Mouse (Mus musculus): ENCODE results near the gene Nedd1. TPM values are rescaled to one million over a fixed set of nuclear protein-coding genes. Genes with fewer than 3 reads are reported as not detected.

Nedd1 gene
- polyA plus RNA-seq, 1 experiment from 2014 or later = 30.0 TPM

GRCm38 (mm10) chr10:92653266-92653665 lies 69.0 kb downstream of the Nedd1 start:
- Histone ChIP-seq H3K4me3 (ENCODE audit: low read depth, low read length) (no peak overlapping the region), H3K4me1 (ENCODE audit: control insufficient read depth, insufficient read depth, low read length) (peaks cover 4% of the 10 kb centered on the region; the same call in 1 of the 2 replicates), H3K27ac (ENCODE audit: low read depth, low read length) (no peak overlapping the region), H3K9ac (ENCODE audit: low read length) (no peak overlapping the region), H3K27me3 (replicated peaks; ENCODE audit: control insufficient read depth, insufficient read depth, low read length) (no peaks in the 10 kb centered on the region), H3K36me3 (ENCODE audit: control insufficient read depth, insufficient read depth, low read length) (no peaks in the 10 kb centered on the region), H3K9me3 (replicated peaks; ENCODE audit: control insufficient read depth, low read length) (no peaks in the 10 kb centered on the region), H3K4me2 (ENCODE audit: low read length) (no peak overlapping the region)
- ATAC-seq = no peak
- WGBS = 52% methylated on average over 4 of the region's 4 CpGs
- DNase-seq (ENCODE audit: low spot score) = peak; percentile 36

GRCm38 (mm10) chr10:92652399-92652920 lies 69.8 kb downstream of the Nedd1 start:
- DNase-seq (ENCODE audit: low spot score) (peak; percentile 79), ATAC-seq (no peak)
- Histone ChIP-seq H3K27ac (ENCODE audit: low read depth, low read length) (peak overlapping the region; percentile 15; the same call in 1 of the 2 replicates), H3K9me3 (replicated peaks; ENCODE audit: control insufficient read depth, low read length) (no peaks in the 10 kb centered on the region), H3K27me3 (replicated peaks; ENCODE audit: control insufficient read depth, insufficient read depth, low read length) (no peaks in the 10 kb centered on the region), H3K9ac (ENCODE audit: low read length) (no peak overlapping the region), H3K4me2 (ENCODE audit: low read length) (no peak overlapping the region), H3K36me3 (ENCODE audit: control insufficient read depth, insufficient read depth, low read length) (no peaks in the 10 kb centered on the region), H3K4me3 (ENCODE audit: low read depth, low read length) (no peak overlapping the region), H3K4me1 (ENCODE audit: control insufficient read depth, insufficient read depth, low read length) (peaks cover 4% of the 10 kb centered on the region; the same call in 1 of the 2 replicates)
- WGBS = 11% methylated on average over 3 of the region's 3 CpGs

GRCm38 (mm10) chr10:92651266-92651665 lies 71.0 kb downstream of the Nedd1 start:
- WGBS = 89% methylated on average over 3 of the region's 3 CpGs
- Histone ChIP-seq H3K4me3 (ENCODE audit: low read depth, low read length) (no peak overlapping the region), H3K4me2 (ENCODE audit: low read length) (no peak overlapping the region), H3K36me3 (ENCODE audit: control insufficient read depth, insufficient read depth, low read length) (no peaks in the 10 kb centered on the region), H3K9ac (ENCODE audit: low read length) (no peak overlapping the region), H3K9me3 (replicated peaks; ENCODE audit: control insufficient read depth, low read length) (no peaks in the 10 kb centered on the region), H3K27ac (ENCODE audit: low read depth, low read length) (no peak overlapping the region), H3K4me1 (ENCODE audit: control insufficient read depth, insufficient read depth, low read length) (peaks cover 4% of the 10 kb centered on the region; the same call in 1 of the 2 replicates), H3K27me3 (replicated peaks; ENCODE audit: control insufficient read depth, insufficient read depth, low read length) (no peaks in the 10 kb centered on the region)
- DNase-seq (ENCODE audit: low spot score) (no peak), ATAC-seq (no peak)

GRCm38 (mm10) chr10:92649096-92649495 lies 73.1 kb downstream of the Nedd1 start:
- Histone ChIP-seq H3K27ac (ENCODE audit: low read depth, low read length) (no peak overlapping the region), H3K27me3 (replicated peaks; ENCODE audit: control insufficient read depth, insufficient read depth, low read length) (no peaks in the 10 kb centered on the region), H3K36me3 (ENCODE audit: control insufficient read depth, insufficient read depth, low read length) (no peaks in the 10 kb centered on the region), H3K4me1 (ENCODE audit: control insufficient read depth, insufficient read depth, low read length) (peaks cover 4% of the 10 kb centered on the region; the same call in 1 of the 2 replicates), H3K4me2 (ENCODE audit: low read length) (no peak overlapping the region), H3K9me3 (replicated peaks; ENCODE audit: control insufficient read depth, low read length) (no peaks in the 10 kb centered on the region), H3K9ac (ENCODE audit: low read length) (no peak overlapping the region), H3K4me3 (ENCODE audit: low read depth, low read length) (no peak overlapping the region)
- WGBS = 88% methylated on average over 8 of the region's 8 CpGs
- ATAC-seq (no peak), DNase-seq (ENCODE audit: low spot score) (no peak)

- peak; percentile 42; the same call in 1 of the 2 replicates for ATAC-seq
- H3K4me3 ChIP-seq (ENCODE audit: low read depth, low read length) = no peak overlapping the region
Observed at GRCm38 (mm10) chr10:92647691-92648090, 74.5 kb downstream of the Nedd1 start.

GRCm38 (mm10) chr10:92643995-92644394 lies 78.2 kb downstream of the Nedd1 start:
- Histone ChIP-seq H3K9ac (ENCODE audit: low read length) (no peak overlapping the region), H3K4me1 (ENCODE audit: control insufficient read depth, insufficient read depth, low read length) (0 out of 2 replicates have a peak, but pooled peaks cover 3% of the 10 kb centered on the region), H3K4me2 (ENCODE audit: low read length) (no peak overlapping the region), H3K27me3 (replicated peaks; ENCODE audit: control insufficient read depth, insufficient read depth, low read length) (no peaks in the 10 kb centered on the region), H3K9me3 (replicated peaks; ENCODE audit: control insufficient read depth, low read length) (no peaks in the 10 kb centered on the region), H3K36me3 (ENCODE audit: control insufficient read depth, insufficient read depth, low read length) (no peaks in the 10 kb centered on the region), H3K27ac (ENCODE audit: low read depth, low read length) (no peak overlapping the region), H3K4me3 (ENCODE audit: low read depth, low read length) (no peak overlapping the region)
- DNase-seq (ENCODE audit: low spot score) (no peak), ATAC-seq (no peak)
- WGBS = 69% methylated on average over 8 of the region's 8 CpGs

More at GRCm38 (mm10) chr10:92647691-92648090, 74.5 kb downstream of the Nedd1 start:
- Histone ChIP-seq H3K4me2 (ENCODE audit: low read length) (no peak overlapping the region), H3K9ac (ENCODE audit: low read length) (no peak overlapping the region), H3K4me1 (ENCODE audit: control insufficient read depth, insufficient read depth, low read length) (peaks cover 5% of the 10 kb centered on the region; the same call in 1 of the 2 replicates), H3K36me3 (ENCODE audit: control insufficient read depth, insufficient read depth, low read length) (no peaks in the 10 kb centered on the region), H3K27ac (ENCODE audit: low read depth, low read length) (no peak overlapping the region), H3K9me3 (replicated peaks; ENCODE audit: control insufficient read depth, low read length) (no peaks in the 10 kb centered on the region), H3K27me3 (replicated peaks; ENCODE audit: control insufficient read depth, insufficient read depth, low read length) (no peaks in the 10 kb centered on the region)
- WGBS = 52% methylated on average over 2 of the region's 2 CpGs
- DNase-seq (ENCODE audit: low spot score) = peak; percentile 71

GRCm38 (mm10) chr10:92641032-92641431 lies 81.2 kb downstream of the Nedd1 start:
- no peaks in the 10 kb centered on the region for H3K36me3 ChIP-seq (ENCODE audit: control insufficient read depth, insufficient read depth, low read length)
- H3K27ac ChIP-seq (ENCODE audit: low read depth, low read length) = no peak overlapping the region
- H3K4me2 ChIP-seq (ENCODE audit: low read length) = no peak overlapping the region
- DNase-seq (ENCODE audit: low spot score) = no peak
- ATAC-seq = no peak
- H3K9ac ChIP-seq (ENCODE audit: low read length) = no peak overlapping the region
- no peaks in the 10 kb centered on the region for H3K27me3 ChIP-seq (replicated peaks; ENCODE audit: control insufficient read depth, insufficient read depth, low read length)
- no peak overlapping the region for H3K4me3 ChIP-seq (ENCODE audit: low read depth, low read length)
- 0 out of 2 replicates have a peak, but pooled peaks cover 3% of the 10 kb centered on the region for H3K4me1 ChIP-seq (ENCODE audit: control insufficient read depth, insufficient read depth, low read length)
- H3K9me3 ChIP-seq (replicated peaks; ENCODE audit: control insufficient read depth, low read length) = peaks cover 6% of the 10 kb centered on the region; the same call in 1 of the 2 replicates
